Mouse (Mus musculus) central nervous system, embryonic 11.5 days (tissue): Measurements from ENCODE around the gene Crygb. TPM values are rescaled to one million over a fixed set of nuclear protein-coding genes. Genes with fewer than 3 reads are reported as not detected.

Experiments
- polyA plus RNA-seq: library from polyadenylated mRNA; depleted of rRNA; stranded (reverse); fragments of >200 nt; gene quantifications from 2 replicates; pipeline ENCODE4 v1.2.3, GENCODE M21; 2012; rRNA removed

Crygb gene
- 0.11 and 0.18 TPM in 2 replicates for polyA plus RNA-seq

DNA sequence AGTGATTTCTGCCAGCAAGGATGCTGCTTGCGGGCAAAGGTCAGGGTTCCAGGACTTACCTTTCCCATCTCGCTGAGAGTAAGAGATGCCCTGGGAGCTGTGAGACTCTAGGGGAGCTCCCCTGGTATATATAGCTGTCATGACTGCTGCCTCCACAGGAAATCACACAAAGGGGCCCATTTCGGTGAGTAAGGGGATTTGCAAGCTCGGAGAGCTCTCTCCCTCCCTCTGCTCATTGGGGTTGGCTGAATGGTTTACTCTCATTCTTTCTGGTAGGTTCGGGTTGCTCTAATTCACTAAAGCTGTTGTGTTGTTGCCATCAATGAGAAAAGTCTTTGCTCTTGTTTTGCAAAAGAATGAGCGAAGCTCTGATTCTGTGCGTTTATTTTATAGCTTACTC, at the start of gene Crygb:
Crygb (minus strand) TSS at position 101 of the 400 bp plus-strand sequence.

DNA sequence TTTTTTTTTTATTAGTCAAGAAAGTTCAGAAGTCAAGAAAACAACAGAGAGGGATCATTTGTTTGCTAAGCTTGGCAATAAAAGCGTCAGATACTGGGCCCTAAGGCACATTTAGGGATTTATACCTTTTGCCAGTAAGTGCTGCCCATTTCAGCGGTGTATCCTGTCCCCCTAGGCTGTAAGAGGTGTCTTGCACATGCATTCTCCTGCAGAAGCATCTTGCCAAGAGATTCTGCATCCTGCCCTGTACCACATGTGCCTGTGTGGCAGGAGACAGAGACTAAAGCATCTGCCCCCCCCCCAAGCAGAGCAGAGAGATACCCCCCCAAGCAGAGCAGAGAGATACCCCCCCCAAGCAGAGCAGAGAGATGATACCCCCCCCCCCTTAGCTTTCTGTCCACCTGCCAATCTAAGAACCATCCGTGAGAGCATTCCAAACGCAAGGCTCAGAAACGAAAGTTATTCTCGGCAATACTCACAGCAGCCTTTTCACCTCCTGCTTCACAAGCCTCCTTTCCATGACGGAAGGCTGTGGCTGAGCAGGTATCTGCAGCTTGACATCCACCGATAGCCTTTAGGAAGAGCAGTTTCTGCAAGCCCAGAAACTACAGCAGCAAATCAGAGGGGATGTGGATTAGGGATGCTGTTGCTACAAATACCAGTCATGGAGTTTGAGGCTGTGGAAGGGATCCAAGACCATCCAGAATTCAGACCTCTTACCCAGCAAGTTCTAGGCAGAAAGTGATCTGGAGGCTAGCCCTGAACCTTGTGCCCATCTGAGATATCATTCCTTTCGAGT, 40.7 kb upstream of the Crygb start, which contains the start of gene D630023F18Rik:
D630023F18Rik (minus strand) TSS at position 641 of the 799 bp plus-strand sequence.

DNA sequence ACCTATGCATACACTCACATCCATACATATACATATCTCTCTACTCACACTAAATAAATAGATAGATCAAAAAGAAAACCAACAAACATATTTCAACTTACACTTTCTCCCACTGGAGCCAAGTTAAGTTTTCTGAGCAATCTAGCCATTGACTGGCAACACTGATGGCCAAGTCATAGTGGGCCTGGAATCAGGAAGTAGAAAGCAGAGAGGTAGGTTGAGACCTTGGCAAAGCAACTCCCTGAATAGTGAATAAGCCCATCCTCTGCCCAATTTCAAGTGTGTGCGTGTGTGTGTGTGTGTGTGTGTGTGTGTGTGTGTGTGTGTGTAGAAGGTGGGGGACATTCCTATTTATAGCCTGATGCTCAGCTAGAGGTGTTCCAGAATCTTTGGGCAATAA, 37.4 kb upstream of the Crygb start, which contains the start of gene Gm28845:
Gm28845 (minus strand) TSS at position 121 of the 400 bp plus-strand sequence.

GRCm38 (mm10) chr1:65103273-65103672, 21.2 kb upstream of the Crygb start, which contains the start of gene Cryga:
Gene Cryga, minus strand, starts transcription at chr1:65103373.

GRCm38 (mm10) chr1:65073589-65073988, 8.5 kb downstream of the Crygb start, which contains the start of gene Crygc:
Gene Crygc, minus strand, starts transcription at chr1:65073689.

GRCm38 (mm10) chr1:65063352-65063751, 18.7 kb downstream of the Crygb start, which contains the start of gene Crygd:
Gene Crygd, minus strand, starts transcription at chr1:65063452.

GRCm38 (mm10) chr1:65050952-65051351, 31.1 kb downstream of the Crygb start, which contains the start of gene Cryge:
Gene Cryge, minus strand, starts transcription at chr1:65051149.

DNA sequence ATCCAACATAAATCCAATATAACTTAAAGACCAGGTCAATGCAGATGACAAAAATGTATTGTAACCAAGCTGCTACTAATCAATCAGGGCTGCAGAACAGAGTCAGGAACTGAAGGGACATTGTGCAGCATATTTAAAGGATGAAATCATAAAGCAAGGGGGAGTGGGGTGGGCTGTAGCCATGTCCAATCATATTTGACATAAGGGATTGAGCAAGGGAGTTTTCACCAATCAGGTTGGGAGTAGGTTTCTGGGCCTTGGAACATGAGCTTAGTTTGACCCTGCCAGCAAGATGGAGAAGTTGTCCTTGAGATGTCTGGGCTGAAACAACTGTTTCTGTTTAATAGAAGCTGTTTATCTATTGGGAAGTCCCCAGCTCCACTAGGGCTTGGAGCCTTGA, 49.4 kb downstream of the Crygb start, which contains the start of gene Akr1cl:
Akr1cl (minus strand) TSS at position 119 of the 400 bp plus-strand sequence.

Other genes starting within 250 kb of the Crygb start
- 2.7 and 4.1 TPM in 2 replicates for gene Plekhm3, start 125.5 kb downstream of the Crygb start, polyA plus RNA-seq
- gene Akr1cl, start 49.5 kb downstream of the Crygb start, polyA plus RNA-seq = 0.13 and 1.3 TPM in 2 replicates
- gene Cryge, start 31.1 kb downstream of the Crygb start, polyA plus RNA-seq = 0.58 and 0.62 TPM in 2 replicates
- gene Crygd, start 18.8 kb downstream of the Crygb start, polyA plus RNA-seq = 0.32 TPM in 1 of 2 replicates, not detected in the other
- 0.19 and 0.22 TPM in 2 replicates for gene Crygc, start 8.6 kb downstream of the Crygb start, polyA plus RNA-seq
- 0.11 TPM in 1 of 2 replicates, not detected in the other for gene Cryga, start 21.1 kb upstream of the Crygb start, polyA plus RNA-seq
- not detected in 2 replicates for gene Gm28845, start 37.3 kb upstream of the Crygb start, polyA plus RNA-seq
- 0.19 and 0.25 TPM in 2 replicates for gene D630023F18Rik, start 40.9 kb upstream of the Crygb start, polyA plus RNA-seq
- 143 and 168 TPM in 2 replicates for gene Idh1, start 104.2 kb upstream of the Crygb start, polyA plus RNA-seq
- 11.2 and 13.4 TPM in 2 replicates for gene Pikfyve, start 104.4 kb upstream of the Crygb start, polyA plus RNA-seq
- gene Pth2r, start 199.8 kb upstream of the Crygb start, polyA plus RNA-seq = 0.24 and 0.76 TPM in 2 replicates